Mouse (Mus musculus) embryonic facial prominence, embryonic 15.5 days (tissue): ENCODE measurements around the gene Gbgt1. TPM values are rescaled to one million over a fixed set of nuclear protein-coding genes. Genes with fewer than 3 reads are reported as not detected.

Experiments used
- ATAC-seq: fragments of 200-750 bp; cut with Nextera tagmentation; 2 replicates; pipeline ENCODE4 v1.8.0; 2017; ENCODE audit warnings: low read depth, moderate TSS enrichment; ENCODE audit not compliant: insufficient number of reproducible peaks, low FRiP score, low TSS enrichment
- H3K27ac ChIP-seq: fragments of 300-500 bp; sonication (generic); replicated peaks from 2 replicates; pipeline ENCODE4 v1.5.1; 2015; ENCODE audit warnings: mild to moderate bottlenecking, inconsistent platforms
- H3K27me3 ChIP-seq: fragments of 300-500 bp; sonication (generic); 2 replicates; pipeline ENCODE4 v1.6.1; 2015; ENCODE audit warnings: inconsistent platforms
- H3K36me3 ChIP-seq: fragments of 300-500 bp; sonication (generic); 2 replicates; pipeline ENCODE4 v1.6.1; 2015; ENCODE audit warnings: mild to moderate bottlenecking, inconsistent platforms
- H3K4me1 ChIP-seq: fragments of 300-500 bp; sonication (generic); 2 replicates; pipeline ENCODE4 v1.6.1; 2015; ENCODE audit warnings: inconsistent platforms
- H3K4me2 ChIP-seq: fragments of 300-500 bp; sonication (generic); replicated peaks from 2 replicates; pipeline ENCODE4 v1.6.1; 2015; ENCODE audit warnings: mild to moderate bottlenecking, inconsistent platforms
- H3K4me3 ChIP-seq: fragments of 300-500 bp; sonication (generic); replicated peaks from 2 replicates; pipeline ENCODE4 v1.5.1; 2015; ENCODE audit warnings: mild to moderate bottlenecking, inconsistent platforms
- H3K9ac ChIP-seq: fragments of 300-500 bp; sonication (generic); 2 replicates; pipeline ENCODE4 v1.6.1; 2015; ENCODE audit warnings: inconsistent platforms
- H3K9me3 ChIP-seq: fragments of 300-500 bp; sonication (generic); replicated peaks from 2 replicates; pipeline ENCODE4 v1.6.1; 2016; ENCODE audit warnings: inconsistent platforms
- WGBS: fragments of 180-500 bp; shearing (Covaris S2); methylation state at CpG from one replicate; pipeline ENCODE4 v1.1.7; 2015; 5-methylcytosine and 5-hydroxymethylcytosine counted together
- polyA plus RNA-seq: library from polyadenylated mRNA; unstranded; fragments of >200 nt; fragmentation: Nextera tagmentation; extraction: Ambion mirVana; gene quantifications from 2 replicates; pipeline ENCODE4 v1.2.1, GENCODE M21; 2015

The Gbgt1 gene
- polyA plus RNA-seq, 1 experiment from 2014 or later = 1.2 TPM

DNA sequence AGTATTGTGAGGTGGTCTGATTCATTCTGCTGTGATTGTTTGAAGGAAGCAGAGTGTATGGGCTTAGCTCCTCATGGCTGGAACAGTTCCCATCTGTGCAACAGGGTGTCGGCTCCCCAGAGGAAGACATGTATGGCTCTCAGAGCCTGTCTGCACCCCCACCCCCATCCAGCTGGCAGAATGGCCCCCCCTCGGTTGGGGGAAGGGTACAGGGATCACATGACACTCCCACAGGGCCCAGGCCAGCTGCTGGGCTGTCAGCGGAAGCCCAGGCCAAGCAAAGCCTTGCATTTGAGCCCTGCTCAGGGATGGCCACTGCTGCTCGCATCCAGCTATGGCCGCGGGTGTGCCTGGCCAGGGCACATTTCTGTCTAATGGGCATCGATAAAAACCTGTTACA, 42.5 kb downstream of the Gbgt1 start:
- no peaks in the 10 kb centered on the region for H3K9me3 ChIP-seq
- H3K9ac ChIP-seq = 0 out of 2 replicates have a peak overlapping the region, but pooled peaks have one; percentile 9
- H3K27me3 ChIP-seq = no peaks in the 10 kb centered on the region
- peak overlapping the region; percentile 17 for H3K4me2 ChIP-seq
- peak overlapping the region; percentile 86 for H3K27ac ChIP-seq
- H3K36me3 ChIP-seq = peaks cover 31% of the 10 kb centered on the region
- H3K4me3 ChIP-seq = no peak overlapping the region
- whole genome bisulfite sequencing = 37% methylated on average over 7 of the region's 7 CpGs
- peak; percentile 52 for ATAC-seq
- H3K4me1 ChIP-seq = peaks cover 67% of the 10 kb centered on the region

DNA sequence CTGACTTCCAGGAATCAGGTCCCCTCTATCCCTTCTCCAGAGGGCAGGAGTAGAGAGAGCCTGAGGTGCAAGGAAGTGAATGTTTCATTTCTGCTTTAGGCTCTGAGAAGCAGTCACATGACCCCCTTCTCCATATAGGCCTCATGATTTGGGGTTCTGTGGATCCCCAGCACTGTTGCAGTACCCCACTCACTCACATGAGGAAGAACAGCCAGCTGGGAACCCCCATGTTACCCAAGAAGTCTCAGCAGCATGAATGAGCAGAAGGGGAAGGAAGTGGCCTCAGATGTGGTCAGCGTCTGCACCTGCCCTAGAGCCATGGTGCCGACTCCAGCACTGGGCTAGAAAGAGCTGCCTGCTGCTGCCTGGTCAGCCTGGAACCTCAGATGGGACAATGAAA, 43.3 kb downstream of the Gbgt1 start:
- peaks cover 60% of the 10 kb centered on the region for H3K4me1 ChIP-seq
- H3K36me3 ChIP-seq = peaks cover 39% of the 10 kb centered on the region
- 0 out of 2 replicates have a peak overlapping the region, but pooled peaks have one; percentile 9 for H3K9ac ChIP-seq
- no peaks in the 10 kb centered on the region for H3K27me3 ChIP-seq
- H3K4me2 ChIP-seq = no peak overlapping the region
- no peak overlapping the region for H3K4me3 ChIP-seq
- ATAC-seq = no peak
- H3K27ac ChIP-seq = peak overlapping the region; percentile 86
- no peaks in the 10 kb centered on the region for H3K9me3 ChIP-seq
- WGBS = 59% methylated on average over 2 of the region's 2 CpGs

DNA sequence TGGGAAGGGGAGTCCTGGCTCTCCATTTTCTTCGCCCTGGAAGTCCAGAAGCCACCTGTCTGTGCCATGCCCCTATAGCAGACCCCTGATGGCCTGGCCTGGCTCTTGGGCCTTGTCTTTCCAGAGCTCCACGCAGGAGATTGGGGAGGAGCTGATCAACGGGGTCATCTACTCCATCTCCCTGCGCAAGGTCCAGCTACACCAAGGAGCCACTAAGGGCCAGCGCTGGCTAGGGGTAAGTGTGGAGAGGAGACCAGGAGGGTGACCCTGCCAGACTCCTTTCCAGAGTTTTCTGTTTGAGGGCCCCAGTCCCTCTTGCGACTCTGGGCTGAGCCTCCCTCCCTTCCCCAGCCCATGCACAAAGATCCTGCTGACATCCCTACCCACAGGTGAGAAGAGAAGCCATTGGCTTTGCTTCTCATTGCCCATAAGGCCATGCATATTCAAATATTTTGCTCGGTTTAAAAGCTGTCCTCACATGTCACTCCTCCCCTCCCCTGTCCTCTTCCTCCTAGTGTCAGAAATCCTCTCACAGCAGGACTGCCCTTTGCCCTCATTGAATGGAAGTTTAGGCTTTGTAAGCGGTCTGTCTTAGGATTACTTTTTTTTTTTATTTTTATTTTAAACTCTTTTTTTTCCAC, 44.0 kb downstream of the Gbgt1 start:
- no peak overlapping the region for H3K27ac ChIP-seq
- H3K4me1 ChIP-seq = peaks cover 52% of the 10 kb centered on the region
- H3K9me3 ChIP-seq = no peaks in the 10 kb centered on the region
- H3K27me3 ChIP-seq = no peaks in the 10 kb centered on the region
- no peak overlapping the region for H3K4me2 ChIP-seq
- H3K9ac ChIP-seq = no peak overlapping the region
- peaks cover 46% of the 10 kb centered on the region for H3K36me3 ChIP-seq
- 88% methylated on average over 8 of the region's 8 CpGs for WGBS
- ATAC-seq = no peak
- H3K4me3 ChIP-seq = no peak overlapping the region

DNA sequence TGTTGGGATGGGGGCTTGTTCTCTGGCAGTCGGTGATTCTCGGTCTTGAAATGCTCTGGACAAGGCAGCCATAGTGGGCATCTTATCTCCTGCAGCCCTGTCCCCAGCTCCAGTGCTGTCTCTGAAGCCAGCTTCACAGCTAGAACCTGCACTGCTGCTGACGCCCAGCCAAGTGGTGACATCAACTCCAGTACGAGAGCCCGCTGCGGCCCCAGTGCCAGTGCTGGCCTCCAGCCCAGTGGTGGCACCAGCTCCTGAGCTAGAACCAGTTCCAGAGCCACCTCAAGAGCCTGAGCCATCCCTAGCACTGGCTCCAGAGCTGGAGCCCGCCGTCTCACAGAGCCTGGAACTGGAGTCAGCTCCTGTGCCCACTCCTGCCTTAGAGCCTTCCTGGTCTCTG, 47.2 kb downstream of the Gbgt1 start:
- Histone ChIP-seq H3K27ac (no peak overlapping the region), H3K9me3 (no peaks in the 10 kb centered on the region), H3K9ac (no peak overlapping the region), H3K4me1 (peaks cover 20% of the 10 kb centered on the region), H3K4me2 (no peak overlapping the region), H3K27me3 (no peaks in the 10 kb centered on the region), H3K36me3 (peaks cover 74% of the 10 kb centered on the region), H3K4me3 (no peak overlapping the region)
- no peak for ATAC-seq
- WGBS = 83% methylated on average over 8 of the region's 8 CpGs

DNA sequence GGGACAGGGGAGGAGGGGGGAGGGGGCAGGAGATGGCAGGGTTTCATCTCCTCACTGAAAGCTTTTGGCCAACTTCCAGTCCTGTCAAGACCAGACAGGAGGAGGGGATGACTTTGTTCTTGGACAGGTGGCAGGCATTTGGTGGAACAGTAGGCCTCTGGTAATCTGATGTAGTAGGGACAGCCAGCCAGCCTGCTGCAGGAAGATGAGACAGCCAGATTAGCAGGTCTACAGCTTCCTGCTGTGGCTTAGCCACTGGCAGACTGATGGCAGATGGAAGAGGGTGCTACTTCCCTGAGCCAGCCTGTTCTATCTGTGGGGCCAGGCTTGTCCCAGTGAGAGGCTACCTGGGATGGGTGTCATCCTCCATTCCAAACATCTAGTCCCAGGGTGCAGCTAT, 49.3 kb downstream of the Gbgt1 start:
- no peak overlapping the region for H3K4me2 ChIP-seq
- no peaks in the 10 kb centered on the region for H3K9me3 ChIP-seq
- no peak for ATAC-seq
- H3K36me3 ChIP-seq = peaks cover 88% of the 10 kb centered on the region
- H3K4me3 ChIP-seq = no peak overlapping the region
- H3K4me1 ChIP-seq = no peaks in the 10 kb centered on the region
- H3K27me3 ChIP-seq = no peaks in the 10 kb centered on the region
- H3K9ac ChIP-seq = no peak overlapping the region
- H3K27ac ChIP-seq = no peak overlapping the region

DNA sequence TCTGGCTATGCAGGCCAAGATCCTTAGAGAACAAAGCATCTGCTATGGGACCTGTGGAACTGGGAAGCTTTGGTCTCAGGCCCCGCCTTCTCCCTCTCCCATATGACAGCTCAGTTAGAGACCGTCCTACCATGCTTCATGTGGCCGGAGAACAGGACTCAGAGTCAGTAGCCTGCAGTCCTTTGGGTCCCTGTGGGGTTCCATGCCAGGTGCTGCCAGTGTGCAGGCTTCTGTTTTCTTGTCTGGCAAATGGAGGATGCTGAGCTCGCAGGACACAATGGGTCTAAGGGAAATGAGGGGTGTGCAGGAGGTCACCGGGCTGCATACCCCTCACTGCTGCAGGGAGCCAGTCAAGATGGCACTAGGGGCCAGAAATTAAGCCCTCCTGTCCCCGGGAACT, 49.9 kb downstream of the Gbgt1 start:
- Histone ChIP-seq H3K4me2 (no peak overlapping the region), H3K4me3 (no peak overlapping the region), H3K27me3 (no peaks in the 10 kb centered on the region), H3K9ac (no peak overlapping the region), H3K9me3 (no peaks in the 10 kb centered on the region), H3K27ac (no peak overlapping the region), H3K4me1 (no peaks in the 10 kb centered on the region), H3K36me3 (peaks cover 94% of the 10 kb centered on the region)
- no peak for ATAC-seq
- WGBS = 76% methylated on average over 6 of the region's 6 CpGs

DNA sequence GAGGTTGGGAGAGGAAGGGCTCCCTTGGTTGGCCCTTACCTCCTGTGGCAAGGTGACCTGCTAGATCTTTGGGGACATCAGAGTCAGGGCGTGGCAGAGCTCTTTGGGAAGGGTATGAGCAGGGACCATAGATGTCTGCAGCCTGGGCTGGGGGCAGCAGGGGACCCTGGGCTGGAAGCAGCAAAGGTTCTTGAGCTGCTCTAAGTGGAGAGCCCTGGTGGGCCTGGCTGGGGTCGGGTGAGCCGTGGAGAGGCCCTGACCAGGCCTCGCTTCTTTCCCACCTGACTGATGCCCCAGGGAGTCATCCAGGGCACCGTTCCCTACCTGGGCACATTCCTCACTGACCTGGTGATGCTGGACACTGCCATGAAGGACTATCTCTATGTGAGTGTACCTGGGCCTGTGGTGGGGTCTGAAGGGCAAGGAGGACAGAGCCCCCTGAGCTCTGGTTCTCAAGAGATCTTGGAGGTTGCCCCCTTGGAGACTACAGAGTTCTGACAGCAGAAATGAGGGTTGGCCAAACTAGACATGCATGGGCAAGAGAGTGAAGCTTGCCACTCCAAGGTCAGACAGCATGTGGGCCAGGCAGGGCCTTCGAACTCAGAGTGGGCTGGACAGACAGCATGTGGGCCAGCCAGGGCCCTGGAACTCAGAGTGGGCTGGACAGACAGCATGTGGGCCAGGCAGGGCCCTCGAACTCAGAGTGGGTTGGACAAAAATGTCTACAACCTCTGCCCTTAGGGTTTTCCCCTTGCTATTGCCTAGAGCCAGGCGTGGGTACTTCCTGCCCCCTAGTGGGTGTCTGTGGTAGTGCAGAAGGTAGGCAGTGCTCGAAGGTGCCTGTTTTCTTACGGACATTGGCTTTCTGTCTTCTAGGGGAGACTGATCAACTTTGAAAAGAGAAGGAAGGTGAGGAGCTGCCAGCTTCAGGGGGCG, 50.8 kb downstream of the Gbgt1 start:
- Histone ChIP-seq H3K9ac (no peak overlapping the region), H3K36me3 (peaks cover 95% of the 10 kb centered on the region), H3K9me3 (no peaks in the 10 kb centered on the region), H3K27ac (no peak overlapping the region), H3K4me1 (no peaks in the 10 kb centered on the region), H3K4me3 (no peak overlapping the region), H3K27me3 (no peaks in the 10 kb centered on the region), H3K4me2 (no peak overlapping the region)
- 52% methylated on average over 11 of the region's 11 CpGs for WGBS
- ATAC-seq = no peak

DNA sequence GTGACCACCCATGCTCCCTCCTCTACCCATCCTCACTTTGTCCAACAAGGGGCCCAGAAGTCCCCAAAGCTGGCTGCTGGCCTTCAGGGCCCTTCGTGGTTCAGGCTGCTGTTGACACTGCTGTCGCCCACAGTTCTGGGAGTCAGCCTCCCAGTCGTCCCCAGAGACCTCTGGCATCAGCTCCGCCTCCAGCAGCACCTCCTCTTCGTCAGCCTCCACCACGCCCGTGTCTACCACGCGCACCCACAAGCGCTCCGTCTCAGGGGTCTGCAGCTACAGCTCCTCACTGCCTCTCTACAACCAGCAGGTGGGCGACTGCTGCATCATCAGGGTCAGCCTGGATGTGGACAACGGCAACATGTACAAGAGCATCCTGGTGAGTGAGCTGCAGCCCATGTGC, 52.5 kb downstream of the Gbgt1 start:
- H3K27me3 ChIP-seq = no peaks in the 10 kb centered on the region
- no peaks in the 10 kb centered on the region for H3K4me1 ChIP-seq
- H3K9ac ChIP-seq = no peak overlapping the region
- H3K36me3 ChIP-seq = peaks cover 96% of the 10 kb centered on the region
- no peak overlapping the region for H3K4me3 ChIP-seq
- no peak for ATAC-seq
- no peak overlapping the region for H3K4me2 ChIP-seq
- WGBS = 90% methylated on average over 13 of the region's 13 CpGs
- no peak overlapping the region for H3K27ac ChIP-seq
- H3K9me3 ChIP-seq = no peaks in the 10 kb centered on the region

DNA sequence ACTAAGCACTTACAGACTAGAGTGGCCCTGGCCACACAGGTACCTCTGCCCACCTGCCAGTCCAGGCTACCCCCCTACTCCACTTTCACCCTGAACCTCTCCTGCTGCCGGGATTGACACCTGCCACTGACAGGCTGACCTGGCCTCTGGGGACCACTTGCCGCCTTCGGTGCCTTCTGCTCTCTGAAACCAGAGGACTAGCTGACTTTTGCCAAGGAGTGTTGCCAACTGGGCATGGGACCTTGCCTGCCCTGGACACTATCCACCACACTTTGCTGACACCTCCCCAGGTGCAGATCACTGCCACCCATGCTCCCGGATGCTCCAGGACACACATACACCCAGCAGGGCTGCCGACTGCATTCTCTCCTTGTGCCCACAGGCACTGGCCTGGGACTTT, 55.6 kb downstream of the Gbgt1 start:
- Histone ChIP-seq H3K4me1 (no peaks in the 10 kb centered on the region), H3K4me3 (no peak overlapping the region), H3K4me2 (no peak overlapping the region), H3K9me3 (no peaks in the 10 kb centered on the region), H3K9ac (no peak overlapping the region), H3K36me3 (peaks cover 69% of the 10 kb centered on the region), H3K27ac (no peak overlapping the region), H3K27me3 (no peaks in the 10 kb centered on the region)
- WGBS = 85% methylated on average over 5 of the region's 5 CpGs
- no peak for ATAC-seq
